ENCODE assay signal across 21 mouse cellular contexts in the genomic region with DNA sequence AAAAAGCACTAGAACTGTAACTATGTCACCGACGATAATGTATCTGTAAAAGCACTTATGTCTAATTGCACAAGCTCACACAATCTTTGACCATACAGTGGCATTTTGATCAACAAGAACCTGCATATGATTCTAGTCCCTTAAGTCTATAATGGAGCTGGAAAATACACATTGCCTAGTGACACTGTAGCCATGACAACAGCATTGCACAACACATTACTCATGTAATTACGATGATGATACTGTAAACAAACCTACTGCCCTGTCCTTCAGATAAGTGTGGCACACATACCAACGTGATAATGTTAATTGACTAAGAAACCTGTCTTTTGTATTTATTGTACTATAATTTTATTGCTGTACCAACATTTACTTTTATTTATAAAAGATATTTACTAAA. TPM values are rescaled to one million over a fixed set of nuclear protein-coding genes. Genes with fewer than 3 reads are reported as not detected.
A peak's percentile ranks its signal among the peaks of the same experiment; 100 is the strongest.
DNase-seq lines count a peak whose midpoint lies in the region; ATAC-seq and TF ChIP-seq lines count a peak whose summit lies in the region.
"Had no signal": no experiment of that assay in that cellular context is flagged by ENCODE, and none has a peak within 500 bp of the region (broad histone marks: within the 10 kb centered on the region; RNA-seq: fewer than 3 reads in every experiment).

No protein-coding gene starts in this region.

- no peak overlapping the region for H3K27ac ChIP-seq in lung, embryonic 14.5 days (ENCODE audit: low read depth)
- H3K27ac ChIP-seq: forebrain, embryonic 10.5 days; heart, adult 2 months; kidney, embryonic 15.5 days; lung, embryonic 15.5 days; neural tube, embryonic 12.5 days had no signal

- no peaks in the 10 kb centered on the region for H3K36me3 ChIP-seq in lung, embryonic 14.5 days (ENCODE audit: insufficient read depth)
- H3K36me3 ChIP-seq: forebrain, embryonic 10.5 days; kidney, embryonic 15.5 days; lung, embryonic 15.5 days; neural tube, embryonic 12.5 days had no signal

- H3K9ac ChIP-seq in lung, embryonic 14.5 days = no peak overlapping the region
- H3K9ac ChIP-seq: kidney, embryonic 15.5 days; lung, embryonic 15.5 days; neural tube, embryonic 12.5 days had no signal

- no peaks in the 10 kb centered on the region for H3K4me1 ChIP-seq in lung, embryonic 14.5 days (ENCODE audit: insufficient read depth)
- no peaks in the 10 kb centered on the region for H3K4me1 ChIP-seq in lung, adult 2 months (ENCODE audit: control insufficient read depth, insufficient read depth, low read length)
- H3K4me1 ChIP-seq: forebrain, embryonic 10.5 days; kidney, embryonic 15.5 days; lung, embryonic 15.5 days; neural tube, embryonic 12.5 days had no signal

- no peak for TF ChIP-seq CTCF in lung, embryonic 14.5 days (IDR thresholded peaks at IDR 0.05; ENCODE audit: low read depth)
- no peak for TF ChIP-seq CTCF in lung, adult 2 months (IDR thresholded peaks at IDR 0.05; ENCODE audit: insufficient read depth, low read length)
- TF ChIP-seq CTCF in brain, embryonic 14.5 days (IDR thresholded peaks at IDR 0.05; ENCODE audit: borderline replicate concordance, extremely low read depth, insufficient read depth, insufficient read length) = no peak

- H3K4me3 ChIP-seq in lung, embryonic 14.5 days (ENCODE audit: low read depth, low read length) = no peak overlapping the region
- no peak overlapping the region for H3K4me3 ChIP-seq in lung, adult 2 months (replicated peaks; ENCODE audit: extremely low read depth, low read depth, low read length)
- H3K4me3 ChIP-seq: forebrain, embryonic 10.5 days; heart, adult 2 months; kidney, embryonic 15.5 days; lung, embryonic 15.5 days; neural tube, embryonic 12.5 days had no signal

- no peaks in the 10 kb centered on the region for H3K27me3 ChIP-seq in lung, embryonic 14.5 days (ENCODE audit: insufficient read depth, low read length)
- H3K27me3 ChIP-seq: kidney, embryonic 15.5 days; lung, embryonic 15.5 days; neural tube, embryonic 12.5 days had no signal

- H3K9me3 ChIP-seq in lung, embryonic 14.5 days (ENCODE audit: low read depth, low read length) = no peaks in the 10 kb centered on the region
- H3K9me3 ChIP-seq: forebrain, embryonic 10.5 days; kidney, embryonic 15.5 days; lung, embryonic 15.5 days; neural tube, embryonic 12.5 days had no signal

- 47% methylated on average over 4 of the region's 4 CpGs for WGBS in lung, embryonic 14.5 days
- WGBS in lung, adult 2 months = 34% methylated on average over 4 of the region's 4 CpGs

- intact Hi-C loops in heart, postnatal 36 days (cut with DNase I) = no loop called here

- no peak for ATAC-seq in lung, embryonic 14.5 days (ENCODE audit: insufficient read depth)
- ATAC-seq: hindbrain, embryonic 16.5 days; intestine, postnatal 0 days had no signal

- no peak overlapping the region for H3K4me2 ChIP-seq in lung, embryonic 14.5 days
- H3K4me2 ChIP-seq: kidney, embryonic 15.5 days; lung, embryonic 15.5 days; neural tube, embryonic 12.5 days had no signal

- DNase-seq in adrenal gland, postnatal 14 days = peak; percentile 6
- DNase-seq in adrenal gland, postnatal 36 days = no peak
- peak; percentile 14 for DNase-seq in lung, embryonic 14.5 days
- no peak for DNase-seq in lung, adult 2 months
- DNase-seq in 3T3-L1 (ENCODE audit: low read depth, low spot score) = peak; percentile 8
- peak; percentile 44 for DNase-seq in brain, embryonic 14.5 days (ENCODE audit: low read depth)
- no peak for DNase-seq in heart, postnatal 36 days
- DNase-seq: adrenal gland, postnatal 25 days; cerebellum, adult 8-10 months; gastrocnemius, postnatal 14 days; heart, adult 2 months; heart, postnatal 4 days; kidney, postnatal 4 days; spleen, adult 18-20 months; thymus, postnatal 25 days had no signal

- no peak for TF ChIP-seq POLR2A in lung, adult 2 months (IDR thresholded peaks at IDR 0.05; ENCODE audit: borderline replicate concordance, extremely low read depth, low read depth, low read length)
- TF ChIP-seq POLR2A in brain, embryonic 14.5 days (IDR thresholded peaks at IDR 0.05; ENCODE audit: borderline replicate concordance, extremely low read depth, insufficient read depth, insufficient read length, poor library complexity, severe bottlenecking) = no peak

RNA-seq across cellular contexts. Expression of a gene that starts 49.7 kb away (rescaled TPM):
- 8.2 and 14.1 TPM in 2 replicates for total RNA-seq in adrenal gland, postnatal 14 days (2021)
- total RNA-seq in adrenal gland, postnatal 36 days (2021) = 1 to 10 TPM; 4.9 to 8.5 TPM
- 6.3 and 6.9 TPM in 2 replicates for polyA plus RNA-seq in lung, embryonic 14.5 days (2014; fragmentation: Nextera tagmentation; extraction: Ambion mirVana)
- 8.3 and 8.6 TPM in 2 replicates for polyA plus RNA-seq in lung, adult 2 months (2012; rRNA removed)
- polyA plus RNA-seq in brain, embryonic 14.5 days (2012; rRNA removed) = 22.6 and 44.3 TPM in 2 replicates
- under 1 TPM; 0.76 to 0.83 TPM for total RNA-seq in heart, postnatal 36 days (2021)

Comparison
In these comparisons a context has a peak if more than half of its experiments do, and no peak if none do; other contexts are left out.
1. DNase-seq: peak in adrenal gland, postnatal 14 days (single experiment), lung, embryonic 14.5 days (single experiment), 3T3-L1 (single experiment) and brain, embryonic 14.5 days (single experiment); none in adrenal gland, postnatal 36 days (0 of 2), lung, adult 2 months (single experiment) and heart, postnatal 36 days (0 of 2).